Mouse (Mus musculus) CH12.LX (cell line): ENCODE measurements around the gene Pofut2. TPM values are rescaled to one million over a fixed set of nuclear protein-coding genes. Genes with fewer than 3 reads are reported as not detected.

ENCODE experiments used
- DNase-seq: peaks from one replicate; pipeline ENCODE4 v3.0.0-alpha.2; 2013; ENCODE audit errors: extremely low read depth
- H3K27ac ChIP-seq: 2 replicates; pipeline ENCODE4 v1.5.1; 2012; ENCODE audit warnings: low read depth, mild to moderate bottlenecking, control low read depth, moderate library complexity; ENCODE audit not compliant: insufficient read depth
- H3K27me3 ChIP-seq: replicated peaks from 2 replicates; pipeline ENCODE3; 2012; ENCODE audit warnings: inconsistent platforms
- H3K36me3 ChIP-seq, 2 experiments: replicated peaks in 1 of 2; 2 replicates each; pipeline versions ENCODE3 to v1.6.1; 2012; ENCODE audit warnings: inconsistent platforms in 1 of 2, low read length in 1 of 2, mild to moderate bottlenecking in 1 of 2, mixed read lengths in 1 of 2, moderate library complexity in 1 of 2; ENCODE audit not compliant: control insufficient read depth in 1 of 2, insufficient read depth in 1 of 2
- H3K4me1 ChIP-seq, 2 experiments: 2 replicates each; pipeline ENCODE4 v1.6.1; 2012; ENCODE audit warnings: inconsistent platforms in 1 of 2, moderate library complexity in 1 of 2; ENCODE audit not compliant: insufficient read depth in 2 of 2, control insufficient read depth in 1 of 2
- H3K4me2 ChIP-seq: 2 replicates; pipeline ENCODE4 v1.6.1; 2012; ENCODE audit warnings: low read depth, mild to moderate bottlenecking, control low read depth; ENCODE audit not compliant: poor library complexity, insufficient read depth, severe bottlenecking
- H3K4me3 ChIP-seq, 3 experiments: fragments of 150-350 bp in 1 of 3; sonication (generic) in 1 of 3; replicated peaks in 1 of 3; 2 replicates each; pipeline versions ENCODE3 to v1.5.1; 2011 to 2012; ENCODE audit warnings: low read depth in 2 of 3, low read length in 2 of 3, mild to moderate bottlenecking in 2 of 3, moderate library complexity in 2 of 3, control low read depth in 1 of 3, improper control_type of control experiment in 1 of 3, inconsistent platforms in 1 of 3, mixed read lengths in 1 of 3; ENCODE audit not compliant: poor library complexity in 1 of 3
- H3K79me2 ChIP-seq: replicated peaks from 2 replicates; pipeline ENCODE4 v1.6.1; 2012; ENCODE audit warnings: mild to moderate bottlenecking, moderate library complexity; ENCODE audit not compliant: control insufficient read depth, poor library complexity, insufficient read depth, severe bottlenecking; ENCODE audit errors: extremely low read depth
- H3K9ac ChIP-seq: 2 replicates; pipeline ENCODE4 v1.6.1; 2012; ENCODE audit warnings: low read depth, mild to moderate bottlenecking, control low read depth, moderate library complexity; ENCODE audit not compliant: insufficient read depth
- H3K9me3 ChIP-seq: replicated peaks from 2 replicates; pipeline ENCODE3; 2012; ENCODE audit warnings: low read length, inconsistent platforms, mixed read lengths
- CHD2 ChIP-seq: IDR thresholded peaks from 2 replicates; pipeline ENCODE4 v1.6.1; 2011; ENCODE audit warnings: low read length, improper control_type of control experiment
- CTCF ChIP-seq, 2 experiments: IDR thresholded peaks in 1 of 2; conservative IDR thresholded peaks in 1 of 2; 2 replicates each; pipeline ENCODE4 v1.5.1; 2011 to 2012; ENCODE audit warnings: low read depth in 2 of 2, low read length in 2 of 2, improper control_type of control experiment in 1 of 2, inconsistent platforms in 1 of 2, mild to moderate bottlenecking in 1 of 2, moderate library complexity in 1 of 2
- ELF1 ChIP-seq: IDR thresholded peaks from 2 replicates; pipeline ENCODE4 v1.6.1; 2014; ENCODE audit warnings: low read depth, mild to moderate bottlenecking, inconsistent platforms, low read length, improper control_type of control experiment
- EP300 ChIP-seq: IDR thresholded peaks from 2 replicates; pipeline ENCODE4 v1.6.1; 2011; ENCODE audit warnings: low read length, improper control_type of control experiment
- IRF4 ChIP-seq: IDR thresholded peaks from 2 replicates; pipeline ENCODE4 v1.6.1; 2014; ENCODE audit warnings: low read depth, mild to moderate bottlenecking, inconsistent platforms, low read length, improper control_type of control experiment
- JUND ChIP-seq: conservative IDR thresholded peaks from 2 replicates; pipeline ENCODE4 v1.6.1; 2011; ENCODE audit warnings: low read depth, low read length, improper control_type of control experiment
- KAT2A ChIP-seq: IDR thresholded peaks from 2 replicates; pipeline ENCODE4 v1.6.1; 2012; ENCODE audit warnings: low read length, improper control_type of control experiment, inconsistent platforms; ENCODE audit not compliant: insufficient replicate concordance
- MAZ ChIP-seq: IDR thresholded peaks from 2 replicates; pipeline ENCODE4 v1.6.1; 2012; ENCODE audit warnings: low read depth, mild to moderate bottlenecking, inconsistent platforms, low read length, improper control_type of control experiment, moderate library complexity
- MEF2A ChIP-seq: IDR thresholded peaks from 2 replicates; pipeline ENCODE4 v1.6.1; 2014; ENCODE audit warnings: low read depth, mild to moderate bottlenecking, inconsistent platforms, low read length, improper control_type of control experiment, borderline replicate concordance
- NRF1 ChIP-seq: IDR thresholded peaks from 2 replicates; pipeline ENCODE4 v1.6.1; 2014; ENCODE audit warnings: low read depth, mild to moderate bottlenecking, inconsistent platforms, low read length, improper control_type of control experiment, moderate library complexity
- POLR2A ChIP-seq: IDR thresholded peaks from 2 replicates; pipeline ENCODE4 v1.6.1; 2011; ENCODE audit warnings: low read depth, mild to moderate bottlenecking, improper control_type of control experiment, low read length
- TBP ChIP-seq: conservative IDR thresholded peaks from 2 replicates; pipeline ENCODE4 v1.6.1; 2011; ENCODE audit warnings: low read depth, low read length, improper control_type of control experiment
- TCF12 ChIP-seq: IDR thresholded peaks from 2 replicates; pipeline ENCODE4 v1.6.1; 2014; ENCODE audit warnings: low read depth, mild to moderate bottlenecking, inconsistent platforms, low read length, improper control_type of control experiment
- USF1 ChIP-seq: IDR thresholded peaks from 2 replicates; pipeline ENCODE4 v1.6.1; 2014; ENCODE audit warnings: low read depth, mild to moderate bottlenecking, inconsistent platforms, low read length, improper control_type of control experiment
- ZC3H11A ChIP-seq: IDR thresholded peaks from 2 replicates; pipeline ENCODE4 v1.6.1; 2012; ENCODE audit warnings: low read depth, mild to moderate bottlenecking, inconsistent platforms, low read length, improper control_type of control experiment
- ZMIZ1 ChIP-seq: IDR thresholded peaks from 2 replicates; pipeline ENCODE4 v1.6.1; 2012; ENCODE audit warnings: low read depth, mild to moderate bottlenecking, inconsistent platforms, low read length, improper control_type of control experiment
- ZNF384 ChIP-seq: IDR thresholded peaks from 2 replicates; pipeline ENCODE4 v1.6.1; 2012; ENCODE audit warnings: low read depth, low read length, improper control_type of control experiment, inconsistent platforms
- dilution Hi-C: fragments of 300-500 bp; cut with MboI; formaldehyde crosslinking; loops from 2 replicates; pipeline ENCODE4 v1.14.3; 2020; ENCODE audit warnings: low sequenced_read_pairs; ENCODE audit not compliant: extremely low pct_unique_long_range_greater_than_20kb, extremely low pct_ligation_motif_present
- in situ Hi-C: fragments of 300-500 bp; cut with MboI; formaldehyde crosslinking; loops from 3 replicates; pipeline ENCODE4 v1.14.3; 2019; ENCODE audit warnings: low sequenced_read_pairs, low pct_ligation_motif_present, low pct_unique_long_range_greater_than_20kb, mixed read lengths
- polyA plus RNA-seq: library from polyadenylated mRNA; unstranded; fragments of >175 nt; gene quantifications from 2 replicates; pipeline ENCODE4 v1.2.1, GENCODE M21; 2012; ENCODE audit warnings: low read depth; ENCODE audit not compliant: insufficient read length
- total RNA-seq, 2 experiments: library from RNA; depleted of rRNA; stranded (reverse); fragments of 300-350 nt in 1 of 2; fragments of >200 nt in 1 of 2; gene quantifications; 2 replicates each; pipeline ENCODE4 v1.2.3; 2012 to 2014

Pofut2 gene
- total and polyA plus RNA-seq, 3 experiments: 13.6 to 23.4 (median 22.0) TPM

- H3K79me2 ChIP-seq: no peaks in the 10 kb centered on the region
- in situ Hi-C loops: no loop called here
- H3K27me3 ChIP-seq: no peaks in the 10 kb centered on the region
- TF ChIP-seq TBP: no peak
- TF ChIP-seq ELF1: no peak
- no peak for TF ChIP-seq ZC3H11A
- TF ChIP-seq CTCF (conservative IDR thresholded peaks at IDR 0.05 in 1 of 2, IDR thresholded peaks at IDR 0.05 in 1 of 2; ENCODE audit: low read depth in 2 of 2, low read length in 2 of 2): no peak
- no peak for TF ChIP-seq JUND
- no peak for TF ChIP-seq EP300
- no peak for TF ChIP-seq KAT2A
- TF ChIP-seq USF1: no peak
- TF ChIP-seq POLR2A: no peak
- no peak for TF ChIP-seq ZMIZ1
- TF ChIP-seq MEF2A: no peak
- TF ChIP-seq ZNF384: no peak
- no peak for TF ChIP-seq IRF4
- no peak for TF ChIP-seq NRF1
- no peak for TF ChIP-seq CHD2
- no peak for TF ChIP-seq MAZ
- TF ChIP-seq TCF12: no peak
- DNase-seq: no peak
- no peak overlapping the region for H3K27ac ChIP-seq
- H3K4me2 ChIP-seq: no peak overlapping the region
- H3K4me3 ChIP-seq: no peak overlapping the region
- dilution Hi-C loops: no loop called here
- no peaks in the 10 kb centered on the region for H3K9me3 ChIP-seq
- H3K36me3 ChIP-seq: peaks cover 0 to 6% of the 10 kb centered on the region in 2 experiments
- H3K4me1 ChIP-seq: peaks cover 0 to 6% of the 10 kb centered on the region in 2 experiments; a peak in 1 of 4 replicates
- H3K9ac ChIP-seq: no peak overlapping the region
Observed at GRCm38 (mm10) chr10:77315682-77316081, 56.7 kb downstream of the Pofut2 start.

Other genes with a start within 250 kb of the Pofut2 start
- gene Slc19a1, start 227.0 kb upstream of the Pofut2 start, total RNA-seq (2012; rRNA removed): 50.2 and 54.4 TPM in 2 replicates
- 36.0 and 40.1 TPM in 2 replicates for gene Slc19a1, start 227.0 kb upstream of the Pofut2 start, total RNA-seq (2014; rRNA removed)
- 53.3 and 59.8 TPM in 2 replicates for gene Slc19a1, start 227.0 kb upstream of the Pofut2 start, polyA plus RNA-seq
- 14.3 and 14.5 TPM in 2 replicates for gene Col18a1, start 92.7 kb upstream of the Pofut2 start, total RNA-seq (2012; rRNA removed)
- gene Col18a1, start 92.7 kb upstream of the Pofut2 start, total RNA-seq (2014; rRNA removed): 0.17 and 0.30 TPM in 2 replicates
- 0.75 and 1.7 TPM in 2 replicates for gene Col18a1, start 92.7 kb upstream of the Pofut2 start, polyA plus RNA-seq
- gene Adarb1, start 159.1 kb downstream of the Pofut2 start, total RNA-seq (2012; rRNA removed): 1.7 and 2.3 TPM in 2 replicates
- gene Adarb1, start 159.1 kb downstream of the Pofut2 start, total RNA-seq (2014; rRNA removed): 2.0 and 3.5 TPM in 2 replicates
- gene Adarb1, start 159.1 kb downstream of the Pofut2 start, polyA plus RNA-seq: 2.4 and 2.9 TPM in 2 replicates